Comparison of ENCODE assay signal across 10 mouse cellular contexts in the genomic region with DNA sequence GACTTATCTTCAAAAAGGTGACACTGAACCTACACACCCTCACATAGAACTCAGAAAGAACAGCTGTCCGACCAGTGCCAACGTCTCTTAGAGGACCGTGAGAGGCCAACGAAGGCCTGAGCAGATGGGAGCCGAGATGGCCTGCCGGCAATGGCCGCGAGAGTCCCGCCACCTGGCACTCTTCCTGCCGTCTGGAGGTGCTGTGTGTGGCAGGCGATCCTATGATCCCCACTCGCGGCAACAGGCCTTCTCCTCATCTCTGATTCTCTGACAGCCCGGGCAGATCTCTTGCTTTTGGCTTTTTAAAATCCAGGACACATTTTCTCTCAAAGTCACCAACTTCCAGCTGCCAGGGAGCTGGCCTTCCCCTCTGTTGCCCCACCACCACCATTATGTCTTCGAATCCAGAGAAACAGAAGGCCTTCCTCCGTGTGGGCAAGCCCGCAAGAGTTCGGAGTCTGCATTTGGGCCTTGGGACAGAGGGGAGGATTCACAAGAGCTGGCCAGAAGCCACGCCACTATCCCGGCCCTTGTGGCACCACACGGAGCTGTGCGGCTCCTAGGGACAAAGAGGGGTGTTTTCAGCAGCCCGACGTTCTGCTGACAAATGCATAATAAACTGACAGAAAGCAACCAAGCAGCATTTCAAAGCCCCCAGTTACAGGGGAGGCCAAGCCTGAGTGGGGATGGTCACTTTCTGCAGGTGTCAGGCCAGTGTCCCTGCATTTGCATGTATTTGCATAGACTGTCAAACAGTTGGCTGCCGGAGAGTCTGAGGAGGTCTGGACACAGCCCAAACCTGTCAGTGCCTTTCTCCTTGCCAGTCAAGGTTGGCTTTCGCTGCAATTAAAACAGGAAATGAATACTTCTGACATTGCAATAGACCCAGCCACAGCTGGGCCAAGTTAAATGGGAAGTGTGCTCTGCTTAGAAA. TPM values are rescaled to one million over a fixed set of nuclear protein-coding genes. Genes with fewer than 3 reads are reported as not detected.
A peak's percentile ranks its signal among the peaks of the same experiment; 100 is the strongest.
DNase-seq lines count a peak whose midpoint lies in the region; ATAC-seq and TF ChIP-seq lines count a peak whose summit lies in the region.
"Had no signal": no experiment of that assay in that cellular context is flagged by ENCODE, and none has a peak within 500 bp of the region (broad histone marks: within the 10 kb centered on the region; RNA-seq: fewer than 3 reads in every experiment).

No protein-coding gene starts in this region.

- no peak overlapping the region for H3K4me2 ChIP-seq in hindbrain, postnatal 0 days (ENCODE audit: low read depth, low read length)
- no peak overlapping the region for H3K4me2 ChIP-seq in neural tube, embryonic 14.5 days (ENCODE audit: low read depth, low read length)
- H3K4me2 ChIP-seq: heart, embryonic 13.5 days had no signal

- ATAC-seq in hindbrain, postnatal 0 days = peak; percentile 88
- peak; percentile 54; the same call in 1 of the 2 replicates for ATAC-seq in neural tube, embryonic 14.5 days (ENCODE audit: low read depth)
- ATAC-seq in monocyte, adult 5-6 weeks (replicated peaks; ENCODE audit: insufficient number of reproducible peaks, low FRiP score, low TSS enrichment, poor library complexity, severe bottlenecking) = no peak

- no peak for TF ChIP-seq CTCF in hindbrain, postnatal 0 days (IDR thresholded peaks at IDR 0.05; ENCODE audit: low read depth)

- no peak overlapping the region for H3K9ac ChIP-seq in hindbrain, postnatal 0 days (replicated peaks; ENCODE audit: low read length)
- no peak overlapping the region for H3K9ac ChIP-seq in neural tube, embryonic 14.5 days (replicated peaks; ENCODE audit: low read depth, low read length)
- H3K9ac ChIP-seq: heart, embryonic 13.5 days had no signal

- peaks cover 4% of the 10 kb centered on the region; the same call in 1 of the 2 replicates for H3K4me1 ChIP-seq in hindbrain, postnatal 0 days (ENCODE audit: insufficient read depth, low read length)
- H3K4me1 ChIP-seq in neural tube, embryonic 14.5 days (ENCODE audit: control insufficient read depth, insufficient read depth, low read length) = no peaks in the 10 kb centered on the region
- H3K4me1 ChIP-seq: heart, embryonic 13.5 days had no signal

- H3K27ac ChIP-seq in hindbrain, postnatal 0 days = peak overlapping the region; percentile 57
- no peak overlapping the region for H3K27ac ChIP-seq in neural tube, embryonic 14.5 days (ENCODE audit: low read depth, low read length)
- H3K27ac ChIP-seq: heart, embryonic 13.5 days had no signal

- H3K4me3 ChIP-seq in hindbrain, postnatal 0 days (ENCODE audit: low read length) = no peak overlapping the region
- no peak overlapping the region for H3K4me3 ChIP-seq in neural tube, embryonic 14.5 days (ENCODE audit: low read depth, low read length)
- H3K4me3 ChIP-seq: heart, embryonic 13.5 days had no signal

- H3K27me3 ChIP-seq in hindbrain, postnatal 0 days (ENCODE audit: insufficient read depth, low read length) = peaks cover 12% of the 10 kb centered on the region
- H3K27me3 ChIP-seq in neural tube, embryonic 14.5 days (ENCODE audit: control insufficient read depth, insufficient read depth, low read length) = peaks cover 56% of the 10 kb centered on the region

- 25% methylated on average over 26 of the region's 26 CpGs for WGBS in hindbrain, postnatal 0 days
- WGBS in neural tube, embryonic 14.5 days = 24% methylated on average over 26 of the region's 26 CpGs

- DNase-seq in layer of hippocampus, adult 18-20 months (ENCODE audit: low spot score in 2 of 2) = peak; percentile 16 to 50
- DNase-seq in layer of hippocampus, postnatal 25 days (ENCODE audit: extremely low spot score in 1 of 2, low spot score in 1 of 2) = no peak
- peak; percentile 66 to 81 for DNase-seq in cerebellum, postnatal 14 days
- peak; percentile 87 for DNase-seq in hindbrain, postnatal 0 days (ENCODE audit: low spot score)
- no peak for DNase-seq in yolk sac, embryonic 10.5 days (ENCODE audit: low spot score)
- no peak for DNase-seq in testis, postnatal 14 days (ENCODE audit: low spot score)

- no peaks in the 10 kb centered on the region for H3K9me3 ChIP-seq in hindbrain, postnatal 0 days (ENCODE audit: low read length)
- H3K9me3 ChIP-seq in neural tube, embryonic 14.5 days (ENCODE audit: control insufficient read depth, low read length) = no peaks in the 10 kb centered on the region
- H3K9me3 ChIP-seq: heart, embryonic 13.5 days had no signal

- no peaks in the 10 kb centered on the region for H3K36me3 ChIP-seq in hindbrain, postnatal 0 days (ENCODE audit: insufficient read depth, low read length)
- no peaks in the 10 kb centered on the region for H3K36me3 ChIP-seq in neural tube, embryonic 14.5 days (ENCODE audit: control insufficient read depth, insufficient read depth, low read length)
- H3K36me3 ChIP-seq: heart, embryonic 13.5 days had no signal

RNA-seq across cellular contexts. Expression of a gene that starts 34.5 kb away (rescaled TPM):
- total RNA-seq in layer of hippocampus, adult 18-20 months (2021) = 100 to 1,000 TPM in 1 of 2 experiments, 10 to 100 TPM in 1; 100.0 to 102 TPM
- total RNA-seq in layer of hippocampus, postnatal 25 days (2021) = 100 to 1,000 TPM; 160 to 181 TPM
- total RNA-seq in hindbrain, postnatal 0 days (2014; rRNA removed) = 240 and 249 TPM in 2 replicates
- 199 and 227 TPM in 2 replicates for polyA plus RNA-seq in hindbrain, postnatal 0 days (2015; fragmentation: Nextera tagmentation; extraction: Ambion mirVana)
- polyA plus RNA-seq in neural tube, embryonic 14.5 days (2014; fragmentation: Nextera tagmentation; extraction: Ambion mirVana) = 49.3 and 62.2 TPM in 2 replicates
- total RNA-seq in monocyte, adult 5-6 weeks (2017) = not detected in 3 replicates
- polyA plus RNA-seq: heart, embryonic 13.5 days; lung, embryonic 16.5 days had no signal

Comparison
In these comparisons a context has a peak if more than half of its experiments do, and no peak if none do; other contexts are left out.
1. DNase-seq: peak in layer of hippocampus, adult 18-20 months (2 of 2), cerebellum, postnatal 14 days (2 of 2) and hindbrain, postnatal 0 days (single experiment); none in layer of hippocampus, postnatal 25 days (0 of 2), yolk sac, embryonic 10.5 days (single experiment) and testis, postnatal 14 days (single experiment).
2. RNA of a gene that starts 34.5 kb away (total RNA-seq): 240 to 249 TPM in hindbrain, postnatal 0 days, 160 to 181 TPM in layer of hippocampus, postnatal 25 days and 100.0 to 102 TPM in layer of hippocampus, adult 18-20 months; not detected in monocyte, adult 5-6 weeks; every median in the first group is over 100 times any median in the second.